Mouse (Mus musculus) embryo, embryonic 9.5 days (tissue): ENCODE results near the gene Xxylt1.

Experiments used
- DNase-seq: peaks from one replicate; pipeline ENCODE4 v3.0.0-alpha.2; 2017; ENCODE audit errors: extremely low spot score

The Xxylt1 gene

DNA sequence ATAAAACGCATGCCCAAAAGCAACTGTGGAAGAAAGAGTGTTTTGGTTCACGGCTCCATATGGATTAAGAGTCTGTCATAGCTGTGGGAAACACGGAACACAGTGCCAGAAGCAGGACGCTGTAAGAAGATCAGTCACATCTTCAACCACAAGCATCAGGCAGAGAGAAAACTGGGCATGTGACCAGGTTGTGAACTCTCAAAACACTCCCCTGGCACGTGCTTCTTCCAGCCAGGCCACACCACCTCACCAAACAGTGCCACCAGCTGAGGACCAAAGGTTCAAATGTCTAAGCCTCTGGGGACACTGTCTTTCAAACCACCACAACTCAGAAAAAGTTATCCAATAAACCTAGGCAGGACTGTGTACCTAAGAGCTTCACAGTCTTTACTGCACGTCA lies 93.0 kb downstream of the Xxylt1 start:
- no peak for DNase-seq

DNA sequence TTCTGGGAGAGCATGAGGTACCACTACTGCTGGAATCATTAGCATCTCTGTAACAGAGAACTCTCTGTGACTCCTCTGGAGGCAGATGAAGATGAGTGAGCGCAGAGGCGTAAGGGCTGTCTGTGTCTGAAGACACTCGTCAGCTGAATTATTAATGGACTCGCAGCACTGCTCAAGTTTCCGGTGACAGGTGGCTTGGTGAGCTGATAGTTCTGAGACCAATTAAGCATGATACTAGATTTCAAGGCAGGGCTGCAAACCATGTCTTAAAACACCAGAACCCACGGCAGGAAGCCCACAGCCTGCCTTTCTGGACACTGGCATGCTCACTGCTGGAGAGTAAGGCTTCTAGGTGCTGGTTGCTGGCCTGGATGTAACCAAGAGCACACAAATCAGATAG lies 93.5 kb downstream of the Xxylt1 start:
- no peak for DNase-seq

DNA sequence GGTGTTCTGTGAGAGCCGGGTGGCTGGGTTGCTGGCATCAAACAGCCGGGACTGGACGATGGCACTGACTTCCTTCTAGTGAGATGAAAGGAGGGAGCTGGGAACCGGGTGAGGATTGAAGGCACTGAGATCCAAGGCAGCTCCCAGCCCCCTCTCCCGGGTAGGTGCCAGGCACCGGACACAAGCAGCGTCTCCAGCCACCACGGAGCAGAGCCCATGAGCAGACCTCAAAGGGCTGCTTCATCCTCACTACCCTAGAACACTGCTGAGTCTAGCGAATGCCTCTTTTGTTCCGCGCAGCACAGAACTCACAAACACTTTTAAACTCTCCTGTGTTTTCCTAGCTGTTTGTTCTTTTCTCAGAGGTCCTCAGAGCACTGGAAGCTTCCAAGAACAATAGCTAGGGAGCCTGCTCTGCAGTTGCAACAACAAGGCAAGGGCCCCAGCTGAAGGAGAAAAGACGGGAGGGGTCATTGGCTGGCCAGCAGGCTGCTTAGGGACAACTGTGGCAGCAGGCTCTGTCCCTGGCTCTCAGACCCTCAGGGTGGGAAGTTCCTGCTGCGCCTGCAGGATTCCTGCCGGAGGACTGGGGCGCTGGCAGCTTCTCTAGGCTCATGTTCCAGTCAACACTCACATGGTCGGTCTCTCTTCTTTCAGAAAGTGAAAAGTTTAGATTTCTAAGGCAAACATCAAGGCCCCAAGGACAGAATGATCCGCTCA lies 96.2 kb downstream of the Xxylt1 start:
- DNase-seq = peak; percentile 48

DNA sequence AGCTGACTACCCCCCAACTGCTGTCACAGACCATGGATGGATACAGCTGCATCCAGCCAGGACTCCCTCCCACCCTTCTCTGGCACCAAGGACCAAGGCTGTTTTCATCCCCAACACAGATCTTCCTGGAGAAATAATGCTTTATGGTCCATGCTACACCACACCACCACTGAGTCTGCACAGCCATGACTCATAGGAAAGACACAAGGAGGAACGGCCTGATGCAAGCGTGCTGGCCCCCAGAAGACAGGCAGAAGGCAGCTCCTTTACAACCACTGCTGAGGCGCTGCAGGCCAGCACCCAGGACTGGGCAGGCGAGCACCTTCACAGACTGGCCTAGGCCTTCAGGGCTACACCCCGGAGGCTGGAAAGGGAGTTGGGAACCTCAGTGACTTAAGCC lies 97.1 kb downstream of the Xxylt1 start:
- DNase-seq = no peak

DNA sequence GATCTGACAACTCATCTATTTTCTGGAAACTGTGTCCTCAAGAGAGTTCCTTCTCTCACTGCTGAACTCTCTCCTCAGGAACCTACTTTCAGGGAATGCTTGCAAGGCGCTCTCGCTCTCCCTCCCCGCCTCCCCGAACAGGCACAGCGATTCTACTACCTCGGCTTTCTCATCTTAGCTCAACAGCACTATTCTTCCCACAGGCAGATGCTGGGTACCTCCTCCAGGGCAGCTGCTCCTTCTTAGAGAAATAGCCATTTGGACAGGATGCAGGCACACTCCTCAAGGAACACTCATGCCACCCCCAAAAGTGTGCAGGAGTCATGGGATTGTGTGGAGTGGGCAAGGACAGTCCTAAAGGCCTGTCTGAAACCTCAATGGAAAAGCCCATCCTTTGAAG lies 97.5 kb downstream of the Xxylt1 start:
- DNase-seq = no peak

DNA sequence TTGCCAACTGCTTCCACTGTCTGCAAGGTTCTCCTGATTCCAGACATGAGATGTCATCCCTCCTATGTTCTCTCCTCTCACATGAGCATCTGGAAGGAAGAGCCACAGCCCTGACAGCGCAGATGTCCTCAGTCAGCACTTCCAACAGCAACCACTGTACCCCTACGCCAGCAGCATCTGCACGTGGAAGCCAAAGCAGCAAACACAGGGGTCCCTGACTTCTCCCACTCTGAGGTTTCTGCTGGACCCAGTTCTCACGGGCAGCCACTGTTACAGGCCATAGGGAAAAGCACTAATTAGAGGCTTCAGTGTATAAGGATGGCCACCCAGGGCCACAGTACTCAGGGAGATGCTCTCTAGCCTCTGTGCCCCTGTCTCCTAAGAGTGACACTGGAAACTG lies 98.0 kb downstream of the Xxylt1 start:
- no peak for DNase-seq

DNA sequence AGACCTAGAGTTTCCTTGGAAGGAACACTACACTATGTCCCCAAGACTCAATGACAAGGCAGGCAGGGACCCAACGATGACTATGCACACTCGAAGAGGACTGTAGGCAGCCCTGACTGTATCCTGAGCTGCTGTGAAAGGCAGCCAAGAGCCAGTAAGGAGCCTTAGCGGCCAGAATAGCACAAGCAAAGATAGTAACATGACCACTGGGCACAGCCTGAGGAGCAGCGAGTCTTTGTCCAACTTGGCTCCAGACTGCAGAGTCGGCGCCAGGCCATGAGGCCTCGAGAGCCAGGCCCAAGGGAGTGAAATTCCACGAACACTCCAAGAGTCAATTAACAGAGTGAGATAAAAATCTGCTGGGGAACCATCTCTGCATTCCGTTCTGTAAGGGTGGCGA lies 99.9 kb downstream of the Xxylt1 start:
- DNase-seq = no peak

DNA sequence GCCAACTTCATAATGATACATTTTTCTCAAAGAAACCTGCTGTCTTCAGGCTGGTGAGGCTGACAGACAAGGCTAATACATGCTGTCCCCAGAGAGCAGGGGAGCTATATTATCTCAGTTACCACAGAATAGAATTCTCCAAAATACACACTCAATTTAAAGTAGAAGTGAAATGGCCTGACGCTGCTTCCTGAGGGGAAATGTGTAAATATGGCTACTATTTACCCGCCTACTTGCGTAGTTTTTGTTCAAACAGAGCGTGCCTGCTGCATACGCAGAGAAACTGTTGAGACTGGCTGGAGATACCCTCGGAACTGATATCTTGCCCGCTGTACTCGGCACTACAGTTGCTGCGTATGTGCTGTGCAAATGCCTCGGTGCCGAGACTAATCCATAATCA lies 101.3 kb downstream of the Xxylt1 start:
- DNase-seq = no peak

DNA sequence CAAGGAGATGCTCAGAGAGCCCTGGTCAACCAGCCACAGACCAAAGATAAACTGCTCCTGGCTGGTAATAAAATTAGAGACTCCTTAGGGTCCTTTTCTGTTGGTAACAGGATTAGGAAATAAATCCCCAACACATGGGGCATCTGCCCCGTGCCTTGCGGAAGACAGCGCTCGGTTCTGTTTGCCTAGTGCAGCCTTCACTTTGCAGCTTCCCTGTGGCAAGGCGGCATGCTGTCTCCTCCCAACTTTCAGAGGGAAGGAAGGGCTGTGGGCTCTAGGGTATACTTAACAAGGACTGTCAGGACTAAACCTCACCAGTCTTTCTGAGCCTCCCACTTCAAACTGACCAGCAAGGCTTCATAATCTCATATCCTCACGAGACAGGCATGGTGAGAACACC lies 103.5 kb downstream of the Xxylt1 start:
- DNase-seq = no peak

DNA sequence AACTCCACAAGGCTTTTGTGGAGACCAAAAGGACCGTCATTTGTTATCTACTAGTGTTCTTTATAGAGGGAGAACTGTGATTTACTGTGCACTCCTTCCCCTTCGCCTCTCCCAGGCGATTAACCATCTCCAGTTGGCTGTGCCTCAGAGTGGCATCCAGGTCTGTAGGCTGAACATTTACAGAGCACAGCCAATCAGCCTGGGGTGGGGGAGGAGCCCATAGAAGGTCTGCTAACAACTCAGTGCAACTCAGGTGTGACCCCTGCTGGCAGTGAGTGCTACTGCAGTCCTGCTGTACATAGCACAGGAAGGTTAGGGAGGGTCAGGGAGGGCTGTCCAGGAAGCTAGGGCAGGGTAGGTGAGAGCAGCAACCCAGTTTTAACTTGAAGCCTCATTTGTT lies 104.0 kb downstream of the Xxylt1 start:
- peak; percentile 88 for DNase-seq

DNA sequence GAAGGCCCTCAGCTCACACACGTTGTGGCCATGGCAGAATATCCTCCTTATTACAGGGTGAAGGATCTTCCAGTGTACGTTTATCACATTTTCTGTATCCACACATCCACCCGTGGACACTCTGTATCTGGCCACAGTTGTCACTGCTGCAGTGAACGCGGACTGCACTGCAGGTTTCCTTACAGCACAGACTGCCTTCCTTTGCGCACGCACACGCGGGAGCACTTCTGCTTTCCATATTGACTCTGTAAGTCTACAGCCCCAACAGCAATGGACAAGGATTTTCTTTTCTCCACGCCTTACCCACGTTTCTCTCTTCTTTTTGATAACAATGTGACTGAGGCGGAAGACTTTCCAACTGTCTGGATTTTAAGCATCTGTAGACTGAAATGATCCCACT lies 106.7 kb downstream of the Xxylt1 start:
- no peak for DNase-seq

DNA sequence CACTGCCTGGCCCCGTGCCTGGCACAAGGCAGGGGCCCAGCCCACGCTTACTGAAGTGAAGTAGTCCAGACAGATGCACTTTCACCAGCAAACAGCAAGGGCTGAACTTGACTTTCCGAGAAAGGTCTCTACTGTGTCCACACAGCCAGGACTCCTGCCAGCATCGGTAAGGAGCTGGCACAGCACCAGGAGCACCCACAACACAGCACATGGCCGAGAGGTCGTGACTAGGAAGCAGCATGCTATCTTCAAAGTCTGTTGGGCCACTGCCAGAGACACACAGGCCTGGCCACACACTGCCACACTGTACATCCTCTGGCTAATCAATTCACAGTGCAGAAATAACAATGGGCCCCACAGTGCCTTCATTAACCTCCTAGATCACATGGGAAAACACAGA lies 107.8 kb downstream of the Xxylt1 start:
- DNase-seq = no peak

DNA sequence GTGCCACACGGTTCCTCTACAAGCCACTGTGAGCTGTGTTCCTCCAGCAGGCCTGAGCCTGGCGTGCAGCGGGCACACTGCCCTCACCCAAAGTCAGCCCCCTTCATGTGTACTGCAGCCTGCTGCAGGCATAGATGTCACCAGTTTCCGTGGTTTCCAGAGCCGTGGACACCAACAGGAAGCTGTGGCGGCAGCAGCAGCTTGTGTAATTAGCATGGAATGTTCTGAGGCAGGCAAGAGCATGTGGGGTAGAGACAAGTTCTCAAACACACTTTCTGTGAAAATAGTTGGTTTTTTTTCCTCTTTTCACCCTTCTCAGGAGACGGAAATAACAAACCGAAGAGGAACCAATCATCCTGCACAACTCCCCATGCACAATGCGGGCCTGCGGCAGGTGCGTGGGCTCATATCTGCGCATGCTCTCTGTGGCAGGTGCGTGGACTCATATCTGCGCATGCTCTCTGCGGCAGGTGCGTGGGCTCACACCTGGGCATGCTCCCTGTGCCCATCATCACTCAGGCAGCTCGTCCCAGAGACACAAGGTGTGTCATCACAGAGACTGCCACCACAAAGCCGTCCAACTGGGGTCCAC lies 109.2 kb downstream of the Xxylt1 start:
- DNase-seq = no peak

DNA sequence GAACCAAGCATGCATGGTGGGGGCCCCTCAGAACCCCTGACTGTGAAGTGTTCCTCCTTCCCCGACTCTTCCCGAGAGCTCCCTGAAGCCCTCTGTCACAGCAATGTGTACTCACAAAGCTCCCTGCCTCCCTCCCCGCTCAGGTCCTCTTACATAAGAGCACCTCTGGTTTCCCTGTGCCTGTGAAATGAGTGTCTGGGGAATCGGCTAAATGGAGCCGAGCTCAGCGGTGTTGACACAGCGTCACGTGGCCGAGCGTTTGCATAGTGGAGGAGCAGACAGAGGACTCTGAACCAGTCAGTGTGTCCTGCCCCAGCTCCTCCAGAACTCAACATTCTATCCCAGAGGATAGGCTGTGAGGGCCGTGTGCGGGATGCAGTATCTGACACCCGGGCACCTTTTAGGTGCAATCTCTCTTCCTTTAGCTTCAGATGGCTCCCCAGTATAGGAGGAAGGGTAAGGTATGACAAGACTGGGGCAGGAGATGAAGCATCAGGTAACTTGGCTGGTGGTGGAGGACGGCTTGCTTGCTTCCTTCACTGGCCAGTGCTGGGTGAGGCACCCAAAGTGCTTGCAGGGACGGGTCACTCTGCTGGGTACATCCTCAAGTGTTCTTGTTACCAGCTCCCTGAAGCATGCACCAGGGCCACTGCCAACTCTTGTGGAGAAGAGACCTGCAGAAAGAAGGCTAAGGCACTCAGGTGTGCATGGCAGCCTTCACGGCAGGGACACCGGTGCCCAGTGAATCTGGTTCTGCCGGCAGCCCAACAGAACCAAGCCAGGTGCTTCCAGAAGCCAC lies 111.8 kb downstream of the Xxylt1 start:
- DNase-seq = no peak

DNA sequence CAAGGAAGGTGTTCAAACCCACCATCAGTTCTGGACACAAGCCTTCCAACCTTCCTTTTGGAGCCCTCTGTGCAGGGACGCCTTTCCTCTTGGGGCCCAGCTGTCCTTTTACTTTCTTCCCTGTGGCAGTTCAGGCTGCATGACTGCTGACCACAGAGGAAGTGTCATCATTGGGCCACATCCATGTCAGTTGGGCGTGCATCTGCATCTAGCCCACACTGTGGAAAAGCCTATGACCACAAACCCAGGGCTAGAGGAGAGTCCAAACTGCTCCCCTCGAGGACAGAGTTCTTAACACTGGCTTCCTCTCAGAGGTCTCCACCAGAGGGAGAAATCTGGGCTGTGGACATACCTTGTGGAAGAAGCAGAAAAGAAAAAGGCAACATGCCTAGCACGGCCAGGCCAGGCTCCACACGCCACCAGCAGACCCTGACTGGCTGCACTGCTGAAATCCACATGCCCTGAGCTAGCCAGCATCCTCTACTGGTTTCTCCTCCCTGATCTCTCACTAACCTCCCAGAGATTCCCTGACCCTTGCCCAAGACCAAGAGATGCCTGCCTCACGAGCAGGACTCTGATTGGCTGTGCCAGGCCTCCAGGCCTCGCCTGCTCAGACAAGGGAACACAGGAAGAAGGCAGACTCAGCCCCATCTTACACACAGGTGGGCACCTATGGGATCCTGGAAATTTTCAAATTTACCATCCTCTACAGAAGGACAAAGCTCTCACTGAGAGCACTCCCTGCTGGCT lies 112.7 kb downstream of the Xxylt1 start:
- DNase-seq = no peak

DNA sequence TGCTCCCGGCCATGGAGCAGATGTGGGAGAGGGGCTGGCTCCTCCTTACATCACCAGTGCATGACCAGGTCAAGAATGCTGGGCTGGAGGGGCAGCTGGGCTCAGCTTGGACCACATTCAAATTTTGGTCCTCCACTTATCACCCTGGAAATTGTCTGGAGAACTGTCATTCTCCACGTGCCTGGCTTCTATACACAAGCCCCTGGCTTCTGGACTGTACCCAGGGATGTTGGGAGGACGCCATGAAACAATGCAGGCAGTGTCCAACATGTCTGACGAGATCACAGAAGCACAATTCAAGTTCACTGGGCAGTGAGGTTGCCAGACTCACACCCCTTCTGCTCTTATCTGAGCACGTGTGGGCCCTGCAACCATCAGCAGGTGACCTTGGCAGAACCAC lies 114.5 kb downstream of the Xxylt1 start:
- DNase-seq = no peak

DNA sequence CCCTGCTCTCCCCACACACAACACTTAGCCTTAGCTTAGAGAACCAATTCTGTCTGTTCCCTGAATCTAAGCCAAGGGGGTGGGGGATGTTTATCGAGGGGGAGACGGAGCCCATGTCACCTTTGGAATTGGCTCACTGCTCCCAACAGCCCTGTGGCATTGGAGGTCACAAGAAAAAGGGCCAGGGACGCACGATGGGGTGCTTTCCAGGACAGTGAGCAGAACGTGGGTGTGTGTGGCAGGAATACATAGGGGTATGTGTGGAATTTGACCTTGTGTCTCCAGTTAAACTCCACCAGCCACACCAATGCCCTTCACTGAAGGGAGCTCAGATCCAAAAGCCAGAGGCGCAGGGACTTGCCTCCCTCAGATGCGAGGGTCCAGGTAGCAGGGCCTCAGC lies 116.3 kb downstream of the Xxylt1 start:
- no peak for DNase-seq

DNA sequence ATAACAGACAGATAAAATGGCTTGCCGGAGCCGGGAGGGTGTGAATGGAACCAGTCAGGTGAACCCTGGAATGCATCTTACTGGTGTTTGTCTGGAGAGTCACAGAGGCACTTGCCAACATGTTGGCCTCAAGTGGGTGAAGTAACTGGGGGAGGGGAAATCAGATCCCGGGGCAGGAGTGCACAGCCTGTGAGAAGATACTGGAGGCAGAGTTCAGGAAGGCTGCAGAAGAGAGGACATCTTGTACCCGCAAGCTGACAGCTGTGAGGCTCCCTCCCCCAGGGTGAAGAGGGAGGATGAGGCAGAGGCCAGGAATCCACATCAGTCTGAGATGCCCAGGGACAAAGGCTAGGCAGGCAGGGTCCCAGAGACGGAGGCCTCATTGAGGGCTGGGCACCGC lies 116.8 kb downstream of the Xxylt1 start:
- DNase-seq = no peak

DNA sequence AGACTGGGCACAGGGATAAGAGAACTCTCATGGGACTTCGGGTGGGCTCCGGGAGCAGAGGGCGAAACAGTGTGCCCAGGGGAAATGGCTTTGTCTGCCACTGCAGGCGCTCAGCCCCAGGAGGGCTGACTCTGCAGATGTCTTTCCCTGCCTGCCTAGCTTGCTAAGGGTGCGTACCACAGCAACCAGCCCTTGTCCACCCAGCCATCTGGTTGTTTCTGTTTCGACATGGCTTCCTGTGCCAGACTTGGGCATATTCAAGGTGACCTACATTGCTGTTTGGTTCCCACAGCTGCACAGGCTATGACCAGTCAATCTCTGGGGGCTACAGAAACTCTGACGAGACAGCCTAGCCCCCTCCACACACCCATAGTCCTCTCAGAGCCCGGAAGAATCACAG lies 118.7 kb downstream of the Xxylt1 start:
- no peak for DNase-seq

DNA sequence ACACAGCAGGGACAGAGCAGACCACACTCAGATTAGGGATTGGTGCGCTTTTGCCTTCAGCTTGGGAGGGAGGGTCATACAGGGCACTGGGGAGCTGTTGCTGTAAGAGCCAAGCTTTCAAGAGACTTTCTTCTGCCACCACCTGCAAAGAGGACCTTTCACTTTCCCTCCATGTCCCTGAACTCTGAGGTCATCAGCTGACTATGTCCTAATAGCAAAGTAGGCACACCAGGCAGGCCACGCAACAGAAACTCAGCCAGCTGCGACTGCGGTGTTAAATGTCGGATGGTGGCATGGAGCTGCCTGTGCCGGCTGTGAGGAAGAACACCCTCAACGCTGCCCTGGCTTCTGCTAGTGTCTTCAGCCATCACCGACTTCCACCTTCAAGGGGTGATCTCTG lies 120.1 kb downstream of the Xxylt1 start:
- DNase-seq = no peak

DNA sequence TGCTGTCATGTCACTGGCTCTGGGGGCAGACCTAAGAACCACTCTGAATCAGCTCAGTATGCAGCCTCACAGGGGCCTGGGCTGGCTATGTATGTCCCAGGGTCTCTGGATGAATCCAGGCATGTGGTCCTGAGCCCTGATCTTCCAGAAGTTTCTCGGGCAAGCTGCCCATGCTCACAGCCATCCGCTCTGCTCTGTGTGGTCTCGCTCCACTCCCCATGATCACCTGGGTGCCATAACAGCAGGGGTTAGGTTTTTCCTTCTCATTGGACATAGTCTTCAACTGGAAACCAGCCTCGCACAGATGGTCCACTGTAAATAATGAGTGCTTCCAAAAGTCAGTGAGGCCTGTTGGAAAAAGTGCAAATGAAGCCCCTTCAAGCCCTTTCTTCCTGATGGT lies 121.0 kb downstream of the Xxylt1 start:
- no peak for DNase-seq

DNA sequence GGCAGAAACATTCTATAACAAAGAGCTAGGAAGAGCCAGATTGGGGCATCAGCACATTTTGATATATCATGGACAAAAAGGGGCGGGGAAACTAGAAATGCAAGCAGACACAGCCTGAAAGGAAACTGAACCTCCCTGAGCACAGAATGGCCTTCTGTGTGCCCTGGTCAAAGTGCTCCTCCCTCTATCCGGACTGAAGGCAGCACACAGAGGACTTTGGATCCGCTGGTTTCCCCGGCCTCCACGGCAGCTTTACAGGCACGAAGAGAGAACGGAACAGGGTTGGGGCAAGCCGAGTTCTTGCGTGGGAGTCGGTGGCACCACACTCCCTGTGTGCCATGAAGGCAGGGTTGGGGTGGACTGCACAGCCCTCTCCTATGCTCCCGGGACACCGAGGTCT lies 121.5 kb downstream of the Xxylt1 start:
- DNase-seq = no peak
